Mouse (Mus musculus) Patski (cell line): ENCODE results near the gene Rtn3. TPM values are rescaled to one million over a fixed set of nuclear protein-coding genes. Genes with fewer than 3 reads are reported as not detected.

Source experiments
- ATAC-seq: fragments of 100-300 bp; one replicate; pipeline ENCODE4 v1.8.0; 2021
- CTCF ChIA-PET: fragments of 350-600 bp; sonication (Branson Sonifier 250); formaldehyde crosslinking; loops from one replicate; lab custom pipeline; 2022; ENCODE audit warnings: inconsistent platforms; lab: Charles Lee
- POLR2A ChIA-PET: fragments of 350-600 bp; sonication (Branson Sonifier 250); formaldehyde crosslinking; loops from one replicate; lab custom pipeline; 2022; ENCODE audit warnings: antibody characterized with exemption, inconsistent platforms; lab: Charles Lee
- DNase-seq: peaks from one replicate; pipeline ENCODE4 v3.0.0-alpha.2; 2011; ENCODE audit warnings: low read depth, low spot score
- H3K27me3 ChIP-seq: fragments of 371-371 bp; one replicate; pipeline ENCODE4 v1.5.1; 2021
- CTCF ChIP-seq: fragments of 100-300 bp; IDR thresholded peaks from one replicate; pipeline ENCODE4 v1.5.1; 2021
- in situ Hi-C: fragments of 300-500 bp; cut with MboI; formaldehyde crosslinking; loops from 3 replicates; pipeline ENCODE4 v1.11.1; 2018; ENCODE audit warnings: low pct_unique_long_range_greater_than_20kb, mixed read lengths
- polyA plus RNA-seq: library from polyadenylated mRNA; unstranded; gene quantifications from one replicate; pipeline ENCODE4 v1.2.3, GENCODE M21; 2021

Gene Rtn3
- polyA plus RNA-seq, 1 experiment from 2014 or later: 309 TPM

- in situ Hi-C loops: loop anchor here (5.0 kb wide), 1 partner anchor 162 kb away; no protein-coding TSS in a partner anchor
- POLR2A ChIA-PET: interaction anchor here (0.6 kb wide), 1 partner anchor 35 kb away, joined by 3 read pairs; no protein-coding TSS in a partner anchor
- H3K27me3 ChIP-seq: no peaks in the 10 kb centered on the region
- no peak for DNase-seq
- ATAC-seq: no peak
- CTCF ChIA-PET: interaction anchor here (1.0 kb wide), 1 partner anchor 20 kb away, joined by 3 read pairs; no protein-coding TSS in a partner anchor
- no peak for TF ChIP-seq CTCF
Observed at GRCm38 (mm10) chr19:7424131-7424530, 59.0 kb downstream of the Rtn3 start.

DNA sequence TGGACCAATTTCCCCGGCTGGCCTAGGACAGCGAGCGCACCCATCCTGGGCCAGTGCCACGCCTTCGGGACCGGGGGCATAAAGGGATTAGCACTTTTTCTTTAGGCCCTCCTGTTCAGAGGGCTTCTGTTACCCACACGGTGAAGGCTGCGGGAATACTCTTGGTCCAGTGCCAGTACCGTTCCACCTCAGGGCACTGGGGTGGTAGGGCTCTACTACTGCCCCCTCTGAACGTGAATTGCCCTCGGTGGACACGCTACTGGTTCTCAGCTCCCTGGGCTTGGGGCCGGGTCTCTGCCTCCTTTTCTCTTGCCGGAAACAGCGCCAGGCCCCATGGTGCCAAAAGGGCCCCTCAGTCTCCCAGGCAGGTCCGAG, 59.4 kb downstream of the Rtn3 start:
- in situ Hi-C loops: loop anchor here (5.0 kb wide), 1 partner anchor 161 kb away; no protein-coding TSS in a partner anchor
- DNase-seq (no peak), ATAC-seq (peak; percentile 36)
- CTCF ChIA-PET: no interaction called here
- POLR2A ChIA-PET: interaction anchor here (0.6 kb wide), 1 partner anchor 35 kb away, joined by 3 read pairs; no protein-coding TSS in a partner anchor
- no peaks in the 10 kb centered on the region for H3K27me3 ChIP-seq
- no peak for TF ChIP-seq CTCF

DNA sequence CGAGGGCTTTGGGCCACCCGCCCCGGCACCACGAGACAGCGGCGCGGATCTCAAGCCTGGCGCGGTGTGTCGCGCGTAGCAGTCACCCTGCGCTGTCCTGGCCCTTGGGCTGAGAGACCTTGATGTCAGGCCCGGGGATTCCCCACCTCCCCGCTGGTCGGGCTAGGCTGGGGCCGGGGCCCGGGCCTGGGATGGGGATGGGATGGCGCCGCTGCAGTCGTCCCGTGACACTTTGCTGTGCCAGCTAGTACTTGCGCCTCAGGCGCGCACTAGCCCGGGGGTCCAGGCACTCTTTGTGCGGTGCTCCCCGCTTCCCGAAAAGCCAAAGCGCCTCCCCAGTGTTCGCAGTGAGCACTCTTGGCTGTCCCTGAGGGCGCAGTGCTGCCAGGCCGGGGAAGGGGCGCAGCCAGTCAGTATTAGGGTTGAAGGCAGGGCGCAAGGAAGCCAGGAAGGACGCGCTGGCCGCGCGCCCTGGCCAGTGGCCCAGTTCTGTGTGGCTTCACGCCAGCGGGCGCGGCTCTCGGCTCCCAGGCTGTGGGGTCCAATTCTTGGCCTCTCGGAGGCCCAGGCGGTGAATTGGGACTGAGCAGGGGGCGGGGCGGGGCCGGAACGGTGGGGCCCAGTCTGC, 59.9 kb downstream of the Rtn3 start:
- in situ Hi-C loops: loop anchor here (5.0 kb wide), 1 partner anchor 161 kb away; no protein-coding TSS in a partner anchor
- no peaks in the 10 kb centered on the region for H3K27me3 ChIP-seq
- no peak for TF ChIP-seq CTCF
- ChIA-PET CTCF (no interaction called here), POLR2A (no interaction called here)
- ATAC-seq (peak; percentile 37), DNase-seq (no peak)

GRCm38 (mm10) chr19:7422656-7423027, 60.4 kb downstream of the Rtn3 start:
- ChIA-PET CTCF (no interaction called here), POLR2A (no interaction called here)
- TF ChIP-seq CTCF: no peak
- ATAC-seq (no peak), DNase-seq (no peak)
- in situ Hi-C loops: loop anchor here (5.0 kb wide), 1 partner anchor 160 kb away; no protein-coding TSS in a partner anchor
- H3K27me3 ChIP-seq: no peaks in the 10 kb centered on the region

- CTCF ChIA-PET: no interaction called here
- in situ Hi-C loops: loop anchor here (5.0 kb wide), 1 partner anchor 160 kb away; no protein-coding TSS in a partner anchor
- H3K27me3 ChIP-seq: no peaks in the 10 kb centered on the region
- DNase-seq (no peak), ATAC-seq (no peak)
- no peak for TF ChIP-seq CTCF
- POLR2A ChIA-PET: no interaction called here
Observed at GRCm38 (mm10) chr19:7421602-7422591, 61.2 kb downstream of the Rtn3 start.

GRCm38 (mm10) chr19:7420841-7421601, 62.1 kb downstream of the Rtn3 start:
- in situ Hi-C loops: loop anchor here (5.0 kb wide), 1 partner anchor 159 kb away; no protein-coding TSS in a partner anchor
- DNase-seq: no peak
- ChIA-PET POLR2A (no interaction called here), CTCF (no interaction called here)
- H3K27me3 ChIP-seq: no peaks in the 10 kb centered on the region
- no peak for TF ChIP-seq CTCF
- ATAC-seq: no peak

DNA sequence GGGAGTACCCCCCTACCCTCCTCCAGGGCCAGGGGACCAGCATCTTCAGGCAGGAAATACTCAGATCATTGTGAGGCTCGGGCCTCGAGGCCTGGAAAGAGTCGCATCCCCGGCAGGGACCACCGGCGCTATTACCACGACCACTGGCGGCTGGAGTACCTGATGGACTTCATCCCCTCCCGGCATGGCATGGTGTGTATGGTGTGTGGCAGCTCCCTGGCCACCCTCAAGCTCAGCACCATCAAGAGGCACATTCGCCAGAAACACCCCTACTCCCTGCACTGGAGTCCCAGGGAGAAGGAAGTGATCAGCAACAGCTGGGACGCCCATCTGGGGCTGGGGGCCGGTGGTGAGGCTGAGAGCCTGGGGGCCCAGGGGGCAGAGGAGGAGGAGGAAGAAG, 63.0 kb downstream of the Rtn3 start:
- in situ Hi-C loops: loop anchor here (5.0 kb wide), 1 partner anchor 158 kb away; no protein-coding TSS in a partner anchor
- DNase-seq: no peak
- no peak for TF ChIP-seq CTCF
- H3K27me3 ChIP-seq: no peaks in the 10 kb centered on the region
- CTCF ChIA-PET: interaction anchor here (0.9 kb wide), 1 partner anchor 16 kb away, joined by 3 read pairs; no protein-coding TSS in a partner anchor
- no peak for ATAC-seq
- POLR2A ChIA-PET: no interaction called here

DNA sequence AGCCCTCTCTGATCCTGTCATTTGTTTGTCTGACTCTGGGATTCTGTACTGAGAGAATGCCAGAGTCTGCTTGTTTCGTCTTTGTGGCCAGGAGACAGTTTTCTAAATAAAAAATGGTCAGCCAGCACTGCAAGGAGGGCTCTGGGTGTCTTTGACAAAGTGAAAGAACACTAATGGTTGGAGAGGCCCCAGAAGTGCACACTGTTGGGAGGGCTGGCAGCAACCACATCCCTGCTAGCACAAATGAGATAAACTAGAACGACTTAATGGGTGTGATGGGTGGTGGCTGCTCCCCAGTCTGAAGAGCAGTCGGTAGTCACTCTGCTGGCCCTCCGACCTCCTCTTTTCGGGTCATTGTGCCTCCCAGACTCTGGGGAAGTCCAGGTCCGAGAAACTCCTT, 63.9 kb downstream of the Rtn3 start:
- peaks cover 2% of the 10 kb centered on the region for H3K27me3 ChIP-seq
- POLR2A ChIA-PET: interaction anchor here (0.6 to 1.1 kb wide), 2 partner anchors 15 to 17 kb away, joined by 5 to 6 read pairs; no protein-coding TSS in a partner anchor
- in situ Hi-C loops: loop anchor here (5.0 kb wide), 1 partner anchor 362 kb away; the partner anchor contains the start of gene Macrod1
- CTCF ChIA-PET: interaction anchor here (1.0 to 1.1 kb wide), 2 partner anchors 56 to 113 kb away, joined by 3 read pairs; no protein-coding TSS in a partner anchor
- ATAC-seq (no peak), DNase-seq (no peak)
- TF ChIP-seq CTCF: no peak
